Mouse (Mus musculus): Measurements from ENCODE around the gene Rfc5.
"Not testable (repeated sequence)": the region's sequence is repeated elsewhere in the genome, so short reads cannot be mapped to it uniquely, and the experiment has no call there.

The Rfc5 gene

GRCm38 (mm10) chr5:117388877-117389276 lies at the start of gene Rfc5:
Gene Rfc5 (minus strand): TSS chr5:117389047.
- peak; percentile 87 for DNase-seq

GRCm38 (mm10) chr5:117433501-117433900 lies 44.7 kb upstream of the Rfc5 start:
- not testable (repeated sequence) for DNase-seq

- no peak for DNase-seq
Measured at GRCm38 (mm10) chr5:117417442-117417841, 28.6 kb upstream of the Rfc5 start.

GRCm38 (mm10) chr5:117415011-117415912 lies 26.4 kb upstream of the Rfc5 start:
- DNase-seq, result peak; percentile 27

GRCm38 (mm10) chr5:117414611-117415010 lies 25.8 kb upstream of the Rfc5 start:
- peak; percentile 34 for DNase-seq

- DNase-seq, result peak; percentile 83
Measured at GRCm38 (mm10) chr5:117413507-117414501, 25.0 kb upstream of the Rfc5 start, which contains the start of gene Ksr2. Gene Ksr2 (plus strand): TSS chr5:117414000.

GRCm38 (mm10) chr5:117409369-117409768 lies 20.5 kb upstream of the Rfc5 start:
- no peak for DNase-seq

- DNase-seq, result no peak
Measured at GRCm38 (mm10) chr5:117408216-117408615, 19.4 kb upstream of the Rfc5 start.

- not testable (repeated sequence) for DNase-seq
Measured at GRCm38 (mm10) chr5:117404671-117405070, 15.8 kb upstream of the Rfc5 start.

GRCm38 (mm10) chr5:117403609-117404008 lies 14.8 kb upstream of the Rfc5 start:
- no peak for DNase-seq

- DNase-seq, result no peak
Measured at GRCm38 (mm10) chr5:117399281-117399680, 10.4 kb upstream of the Rfc5 start.

GRCm38 (mm10) chr5:117398007-117398550 lies 9.2 kb upstream of the Rfc5 start:
- DNase-seq, result no peak

- DNase-seq, result no peak
Measured at GRCm38 (mm10) chr5:117397371-117397770, 8.5 kb upstream of the Rfc5 start.

GRCm38 (mm10) chr5:117396596-117397014 lies 7.8 kb upstream of the Rfc5 start:
- no peak for DNase-seq

- no peak for DNase-seq
Measured at GRCm38 (mm10) chr5:117395834-117396233, 7.0 kb upstream of the Rfc5 start.

GRCm38 (mm10) chr5:117390895-117391294 lies 2.0 kb upstream of the Rfc5 start:
- DNase-seq, result no peak

GRCm38 (mm10) chr5:117388296-117388751 lies 523 bp downstream of the Rfc5 start:
- peak; percentile 59 for DNase-seq

GRCm38 (mm10) chr5:117383198-117383597 lies 5.6 kb downstream of the Rfc5 start:
- no peak for DNase-seq

GRCm38 (mm10) chr5:117381785-117382184 lies 7.1 kb downstream of the Rfc5 start:
- DNase-seq, result no peak

GRCm38 (mm10) chr5:117380199-117380598 lies 8.6 kb downstream of the Rfc5 start:
- DNase-seq, result no peak

- DNase-seq, result not testable (repeated sequence)
Measured at GRCm38 (mm10) chr5:117377731-117378130, 11.1 kb downstream of the Rfc5 start.

- no peak for DNase-seq
Measured at GRCm38 (mm10) chr5:117376331-117376761, 12.5 kb downstream of the Rfc5 start.
